Mouse (Mus musculus): ENCODE measurements around the gene Chd8.

GRCm38 (mm10) chr14:52196230-52197155 lies 61.1 kb downstream of the Chd8 start:
- TF ChIP-seq CTCF (IDR thresholded peaks at IDR 0.05; ENCODE audit: extremely low read depth, insufficient read depth, low read length) = no peak
- TF ChIP-seq POLR2A (IDR thresholded peaks at IDR 0.05; ENCODE audit: extremely low read depth, insufficient read depth, low read length) = no peak

Measured in cortical plate, adult 2 months (tissue).